Mouse (Mus musculus) testis, adult 2 months (tissue): ENCODE results near the gene Aff3.

Experiments used
- CTCF ChIP-seq: fragments of 200-500 bp; IDR thresholded peaks from 2 replicates; pipeline ENCODE4 v1.5.1; 2012; ENCODE audit warnings: low read depth, mild to moderate bottlenecking, inconsistent platforms, low read length, moderate library complexity; ENCODE audit not compliant: control insufficient read depth, insufficient read depth, insufficient replicate concordance
- POLR2A ChIP-seq: fragments of 200-500 bp; IDR thresholded peaks from 2 replicates; pipeline ENCODE4 v1.6.1; 2012; ENCODE audit warnings: low read depth, mild to moderate bottlenecking, inconsistent platforms, low read length, moderate library complexity; ENCODE audit not compliant: control insufficient read depth

GRCm38 (mm10) chr1:38357933-38358796 is 306.6 kb downstream of the Aff3 start:
- TF ChIP-seq POLR2A (no peak), CTCF (no peak)
